Mouse (Mus musculus) limb, embryonic 12.5 days (tissue): ENCODE results near the gene Atp6v1g1. TPM values are rescaled to one million over a fixed set of nuclear protein-coding genes. Genes with fewer than 3 reads are reported as not detected.

ENCODE experiments used
- ATAC-seq: fragments of 200-750 bp; cut with Nextera tagmentation; 2 replicates; pipeline ENCODE4 v1.8.0; 2017; ENCODE audit warnings: low read depth, moderate TSS enrichment; ENCODE audit not compliant: insufficient number of reproducible peaks, insufficient read depth, low FRiP score, low TSS enrichment
- H3K27ac ChIP-seq: fragments of 300-500 bp; sonication (generic); 2 replicates; pipeline ENCODE4 v1.5.1; 2016; ENCODE audit warnings: mild to moderate bottlenecking, moderate library complexity
- H3K27me3 ChIP-seq: fragments of 300-500 bp; sonication (generic); 2 replicates; pipeline ENCODE4 v1.6.1; 2016; ENCODE audit warnings: mild to moderate bottlenecking, moderate library complexity
- H3K36me3 ChIP-seq: fragments of 300-500 bp; sonication (generic); 2 replicates; pipeline ENCODE4 v1.6.1; 2016; ENCODE audit warnings: mild to moderate bottlenecking, moderate library complexity
- H3K4me1 ChIP-seq: fragments of 300-500 bp; sonication (generic); replicated peaks from 2 replicates; pipeline ENCODE4 v1.6.1; 2016
- H3K4me2 ChIP-seq: fragments of 300-500 bp; sonication (generic); 2 replicates; pipeline ENCODE4 v1.6.1; 2016; ENCODE audit warnings: mild to moderate bottlenecking, moderate library complexity
- H3K4me3 ChIP-seq: fragments of 300-500 bp; sonication (generic); replicated peaks from 2 replicates; pipeline ENCODE4 v1.5.1; 2016; ENCODE audit warnings: mild to moderate bottlenecking
- H3K9ac ChIP-seq: fragments of 300-500 bp; sonication (generic); replicated peaks from 2 replicates; pipeline ENCODE4 v1.6.1; 2016; ENCODE audit warnings: mild to moderate bottlenecking, moderate library complexity
- H3K9me3 ChIP-seq: fragments of 300-500 bp; sonication (generic); 2 replicates; pipeline ENCODE4 v1.6.1; 2016; ENCODE audit warnings: mild to moderate bottlenecking, moderate library complexity
- WGBS: fragments of 180-500 bp; shearing (Covaris S2); methylation state at CpG from one replicate; pipeline ENCODE4 v1.1.7; 2016; 5-methylcytosine and 5-hydroxymethylcytosine counted together
- polyA plus RNA-seq: library from polyadenylated mRNA; unstranded; fragments of >200 nt; fragmentation: Nextera tagmentation; extraction: Ambion mirVana; gene quantifications from 2 replicates; pipeline ENCODE4 v1.2.1, GENCODE M21; 2016

Gene Atp6v1g1
- polyA plus RNA-seq, 1 experiment from 2014 or later: 317 TPM

- no peaks in the 10 kb centered on the region for H3K9me3 ChIP-seq
- H3K9ac ChIP-seq: no peak overlapping the region
- H3K27me3 ChIP-seq: no peaks in the 10 kb centered on the region
- peaks cover 48% of the 10 kb centered on the region for H3K4me1 ChIP-seq
- peaks cover 18% of the 10 kb centered on the region for H3K36me3 ChIP-seq
- 79% methylated on average over 8 of the region's 8 CpGs for WGBS
- ATAC-seq: no peak
- no peak overlapping the region for H3K4me2 ChIP-seq
- no peak overlapping the region for H3K27ac ChIP-seq
- H3K4me3 ChIP-seq: no peak overlapping the region
These were observed 15.5 kb downstream of the Atp6v1g1 start for GRCm38 (mm10) chr4:63560079-63560478.

DNA sequence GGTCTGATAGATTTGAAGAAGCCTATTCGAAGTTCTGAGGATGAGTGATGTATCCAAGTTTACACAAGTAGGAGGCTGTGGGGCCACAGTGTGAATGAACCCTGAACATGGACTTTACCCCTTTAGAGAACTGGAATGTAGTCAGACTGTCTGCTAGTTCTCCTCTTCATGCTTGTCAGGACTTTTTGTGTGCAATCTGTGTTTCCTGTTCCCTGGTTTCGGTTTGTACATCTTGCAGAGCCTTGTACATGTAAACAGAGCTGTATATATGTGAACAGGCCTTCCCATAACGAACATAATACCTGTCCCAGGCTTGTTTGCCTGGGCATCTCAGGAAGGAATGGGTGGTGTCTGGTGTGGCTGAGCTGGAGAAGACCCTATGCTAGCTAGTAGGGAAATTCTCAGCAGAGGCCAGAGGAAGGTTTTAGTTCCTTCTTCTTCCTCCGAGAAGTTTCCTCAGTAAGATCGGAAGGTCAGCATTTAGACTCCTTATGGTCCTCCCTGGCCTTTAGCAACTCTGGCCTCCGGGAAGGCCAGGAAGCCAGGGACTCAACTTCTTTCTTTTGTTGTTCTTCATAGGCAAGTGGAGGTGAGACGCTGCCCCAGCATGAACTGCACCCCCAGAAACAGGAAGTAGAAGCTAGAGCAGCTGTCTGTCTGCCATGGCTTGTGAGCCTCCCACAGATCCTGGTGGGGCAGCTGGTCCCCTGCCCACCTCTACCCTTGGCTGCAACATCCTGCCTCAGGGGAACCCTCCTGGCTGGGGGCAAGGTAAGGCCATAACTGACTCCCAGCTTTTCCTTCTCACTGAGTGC, 17.5 kb downstream of the Atp6v1g1 start:
- 79% methylated on average over 7 of the region's 7 CpGs for WGBS
- H3K27me3 ChIP-seq: no peaks in the 10 kb centered on the region
- H3K27ac ChIP-seq: no peak overlapping the region
- peaks cover 23% of the 10 kb centered on the region for H3K36me3 ChIP-seq
- no peak overlapping the region for H3K9ac ChIP-seq
- no peak for ATAC-seq
- H3K9me3 ChIP-seq: no peaks in the 10 kb centered on the region
- no peak overlapping the region for H3K4me3 ChIP-seq
- peaks cover 45% of the 10 kb centered on the region for H3K4me1 ChIP-seq
- H3K4me2 ChIP-seq: no peak overlapping the region

- H3K4me2 ChIP-seq: no peak overlapping the region
- no peak for ATAC-seq
- no peak overlapping the region for H3K4me3 ChIP-seq
- no peak overlapping the region for H3K9ac ChIP-seq
- no peaks in the 10 kb centered on the region for H3K9me3 ChIP-seq
- peaks cover 39% of the 10 kb centered on the region for H3K4me1 ChIP-seq
- no peak overlapping the region for H3K27ac ChIP-seq
- 89% methylated on average over 4 of the region's 4 CpGs for WGBS
- H3K27me3 ChIP-seq: no peaks in the 10 kb centered on the region
- H3K36me3 ChIP-seq: peaks cover 23% of the 10 kb centered on the region
These were observed 18.2 kb downstream of the Atp6v1g1 start for GRCm38 (mm10) chr4:63562742-63563141.

DNA sequence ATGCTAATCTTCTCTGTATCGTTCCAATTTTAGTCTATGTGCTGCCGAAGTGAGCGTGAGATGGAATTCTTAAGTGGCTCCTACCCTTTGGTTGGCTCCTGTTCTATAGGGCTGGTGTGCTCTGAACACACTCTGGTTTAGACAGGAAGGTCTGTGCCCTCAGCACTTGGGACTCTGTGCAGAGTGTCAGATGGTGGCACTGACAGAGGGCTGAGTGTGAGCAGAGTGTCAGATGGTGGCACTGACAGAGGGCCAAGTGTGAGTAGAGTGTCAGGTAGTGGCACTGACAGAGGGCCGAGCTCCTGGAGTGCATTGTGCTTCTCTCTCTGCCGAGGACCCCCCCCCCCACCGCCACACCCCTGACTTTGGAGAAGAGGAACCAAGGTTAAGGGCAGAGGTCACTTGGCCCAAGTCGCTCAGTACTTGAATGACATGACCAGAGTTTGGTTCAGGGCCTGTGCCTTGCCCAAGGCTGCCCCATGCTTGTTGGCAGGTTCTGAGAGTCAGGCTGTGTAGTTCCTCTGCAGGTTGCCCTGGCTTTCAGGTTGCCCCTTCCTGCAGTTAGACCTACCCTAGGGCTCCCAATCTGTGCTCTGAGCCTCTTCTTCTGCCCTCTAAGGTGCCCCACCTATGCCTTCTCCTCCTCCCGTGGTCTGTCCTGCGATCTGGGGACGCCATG, 23.3 kb downstream of the Atp6v1g1 start:
- ATAC-seq: no peak
- Histone ChIP-seq H3K27me3 (no peaks in the 10 kb centered on the region), H3K9ac (no peak overlapping the region), H3K4me3 (no peak overlapping the region), H3K36me3 (peaks cover 36% of the 10 kb centered on the region), H3K4me2 (no peak overlapping the region), H3K9me3 (no peaks in the 10 kb centered on the region), H3K27ac (no peak overlapping the region), H3K4me1 (peaks cover 17% of the 10 kb centered on the region)
- WGBS: 90% methylated on average over 9 of the region's 10 CpGs

GRCm38 (mm10) chr4:63569322-63569721, 24.8 kb downstream of the Atp6v1g1 start:
- H3K4me3 ChIP-seq: no peak overlapping the region
- WGBS: 89% methylated on average over 8 of the region's 8 CpGs
- H3K4me1 ChIP-seq: peaks cover 17% of the 10 kb centered on the region
- H3K9ac ChIP-seq: no peak overlapping the region
- no peak overlapping the region for H3K27ac ChIP-seq
- no peaks in the 10 kb centered on the region for H3K9me3 ChIP-seq
- H3K27me3 ChIP-seq: no peaks in the 10 kb centered on the region
- peaks cover 39% of the 10 kb centered on the region for H3K36me3 ChIP-seq
- no peak overlapping the region for H3K4me2 ChIP-seq
- ATAC-seq: no peak

DNA sequence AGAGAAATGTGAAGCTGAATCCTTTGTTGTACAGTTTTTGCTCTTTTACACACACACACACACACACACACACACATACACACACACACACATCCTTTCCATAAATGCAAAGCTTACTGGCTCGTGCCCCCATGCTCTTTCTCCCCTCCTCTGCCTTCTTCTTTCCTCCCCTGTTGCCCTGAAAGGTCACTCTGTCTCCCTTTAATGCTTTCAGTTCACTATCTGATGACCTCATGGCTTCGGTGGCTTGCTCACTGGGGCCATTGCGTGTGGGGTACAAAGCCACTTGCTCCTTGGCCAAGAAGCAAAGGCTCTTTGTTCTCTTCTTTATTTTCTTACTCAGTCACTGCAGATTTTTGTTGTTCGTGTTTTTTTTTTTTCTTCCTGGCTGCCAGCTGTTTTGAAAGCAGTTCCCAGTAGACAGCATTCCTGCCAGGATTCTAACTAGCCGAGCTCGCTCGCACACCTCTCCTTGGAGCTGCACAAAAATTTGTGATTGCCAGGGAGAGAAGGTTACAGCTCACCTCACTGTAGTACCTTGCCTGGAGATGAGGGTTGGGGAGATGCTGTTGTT, 25.7 kb downstream of the Atp6v1g1 start:
- Histone ChIP-seq H3K27ac (peak overlapping the region; percentile 85), H3K4me1 (peaks cover 17% of the 10 kb centered on the region), H3K36me3 (peaks cover 38% of the 10 kb centered on the region), H3K9ac (no peak overlapping the region), H3K4me2 (no peak overlapping the region), H3K27me3 (no peaks in the 10 kb centered on the region), H3K9me3 (no peaks in the 10 kb centered on the region), H3K4me3 (no peak overlapping the region)
- 37% methylated on average over 7 of the region's 7 CpGs for WGBS
- no peak for ATAC-seq

- Histone ChIP-seq H3K27me3 (no peaks in the 10 kb centered on the region), H3K36me3 (peaks cover 31% of the 10 kb centered on the region), H3K4me1 (peaks cover 17% of the 10 kb centered on the region), H3K9ac (no peak overlapping the region), H3K4me3 (no peak overlapping the region), H3K9me3 (peaks cover 4% of the 10 kb centered on the region; the same call in 1 of the 2 replicates), H3K27ac (no peak overlapping the region), H3K4me2 (no peak overlapping the region)
- no peak for ATAC-seq
- 91% methylated on average over 5 of the region's 5 CpGs for WGBS
These were observed 28.0 kb downstream of the Atp6v1g1 start for GRCm38 (mm10) chr4:63572621-63573020.

DNA sequence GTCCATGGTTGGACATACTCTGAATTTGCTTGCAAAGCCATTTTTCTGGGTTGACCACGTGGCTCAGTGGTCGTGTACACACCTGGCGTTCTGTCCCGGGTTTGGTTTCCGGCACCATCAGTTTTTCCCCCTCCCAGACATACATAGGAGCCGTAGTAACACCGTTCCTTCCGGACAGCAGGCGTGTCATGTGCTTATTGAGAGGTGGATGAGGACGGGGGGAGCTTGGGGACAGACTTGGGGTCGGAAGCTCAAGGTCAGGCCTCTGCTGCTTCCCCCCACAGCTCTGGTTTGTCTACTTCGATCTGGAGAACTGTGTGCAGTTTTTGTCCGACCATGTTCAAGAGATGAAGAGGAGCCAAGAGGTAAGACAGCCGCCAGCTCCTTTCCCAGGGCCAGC, 35.1 kb downstream of the Atp6v1g1 start:
- peaks cover 28% of the 10 kb centered on the region for H3K4me1 ChIP-seq
- H3K9me3 ChIP-seq: peaks cover 7% of the 10 kb centered on the region
- ATAC-seq: no peak
- peaks cover 21% of the 10 kb centered on the region; the same call in 1 of the 2 replicates for H3K36me3 ChIP-seq
- no peak overlapping the region for H3K4me2 ChIP-seq
- 89% methylated on average over 14 of the region's 14 CpGs for WGBS
- H3K27ac ChIP-seq: 0 out of 2 replicates have a peak overlapping the region, but pooled peaks have one; percentile 5
- H3K27me3 ChIP-seq: no peaks in the 10 kb centered on the region
- no peak overlapping the region for H3K9ac ChIP-seq
- no peak overlapping the region for H3K4me3 ChIP-seq

GRCm38 (mm10) chr4:63580078-63580477, 35.5 kb downstream of the Atp6v1g1 start:
- Histone ChIP-seq H3K27ac (peak overlapping the region; percentile 5; the same call in 1 of the 2 replicates), H3K4me1 (peaks cover 28% of the 10 kb centered on the region), H3K9ac (no peak overlapping the region), H3K9me3 (peaks cover 7% of the 10 kb centered on the region), H3K4me3 (no peak overlapping the region), H3K4me2 (no peak overlapping the region), H3K36me3 (peaks cover 21% of the 10 kb centered on the region; the same call in 1 of the 2 replicates), H3K27me3 (no peaks in the 10 kb centered on the region)
- no peak for ATAC-seq
- WGBS: 51% methylated on average over 6 of the region's 6 CpGs

- no peak overlapping the region for H3K4me2 ChIP-seq
- H3K4me1 ChIP-seq: peaks cover 28% of the 10 kb centered on the region
- H3K27ac ChIP-seq: peak overlapping the region; percentile 85
- WGBS: 9% methylated on average over 5 of the region's 5 CpGs
- H3K36me3 ChIP-seq: peaks cover 16% of the 10 kb centered on the region; the same call in 1 of the 2 replicates
- ATAC-seq: peak; percentile 79
- H3K9ac ChIP-seq: no peak overlapping the region
- no peaks in the 10 kb centered on the region for H3K27me3 ChIP-seq
- no peak overlapping the region for H3K4me3 ChIP-seq
- H3K9me3 ChIP-seq: peaks cover 3% of the 10 kb centered on the region; the same call in 1 of the 2 replicates
These were observed 38.0 kb downstream of the Atp6v1g1 start for GRCm38 (mm10) chr4:63582580-63582979.

DNA sequence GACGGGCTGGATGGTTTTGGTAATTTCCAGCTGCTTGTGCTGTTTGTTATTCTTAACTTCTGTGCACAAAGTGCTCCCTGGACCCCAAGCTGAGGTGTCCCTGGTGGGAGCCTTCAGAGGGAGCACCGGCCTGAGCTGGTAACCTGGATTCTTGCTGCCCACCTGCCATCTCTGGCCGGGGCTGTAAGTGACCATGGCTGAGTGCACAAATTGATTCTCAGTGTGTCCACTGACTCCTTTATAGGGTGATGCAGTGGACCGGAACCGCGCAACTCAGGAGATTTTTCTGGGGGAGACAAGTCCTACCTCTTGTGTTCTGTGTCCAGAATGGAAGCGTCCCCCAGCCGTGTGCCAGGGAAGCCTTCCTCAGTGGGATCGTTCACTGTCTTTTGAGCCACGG, 40.6 kb downstream of the Atp6v1g1 start:
- H3K9ac ChIP-seq: no peak overlapping the region
- no peak for ATAC-seq
- H3K27ac ChIP-seq: no peak overlapping the region
- H3K9me3 ChIP-seq: no peaks in the 10 kb centered on the region
- 93% methylated on average over 10 of the region's 10 CpGs for WGBS
- no peaks in the 10 kb centered on the region for H3K27me3 ChIP-seq
- H3K4me3 ChIP-seq: no peak overlapping the region
- H3K4me1 ChIP-seq: peaks cover 23% of the 10 kb centered on the region
- no peak overlapping the region for H3K4me2 ChIP-seq
- H3K36me3 ChIP-seq: peaks cover 10% of the 10 kb centered on the region; the same call in 1 of the 2 replicates
